Mouse (Mus musculus) embryonic facial prominence, embryonic 15.5 days (tissue): Measurements from ENCODE around the gene Mrpl54. TPM values are rescaled to one million over a fixed set of nuclear protein-coding genes. Genes with fewer than 3 reads are reported as not detected.
A peak's percentile ranks its signal among the peaks of the same experiment; 100 is the strongest.

ENCODE experiments used
- ATAC-seq: fragments of 200-750 bp; cut with Nextera tagmentation; 2 replicates; pipeline ENCODE4 v1.8.0; 2017; ENCODE audit warnings: low read depth, moderate TSS enrichment; ENCODE audit not compliant: insufficient number of reproducible peaks, low FRiP score, low TSS enrichment
- H3K27ac ChIP-seq: fragments of 300-500 bp; sonication (generic); replicated peaks from 2 replicates; pipeline ENCODE4 v1.5.1; 2015; ENCODE audit warnings: mild to moderate bottlenecking, inconsistent platforms
- H3K27me3 ChIP-seq: fragments of 300-500 bp; sonication (generic); 2 replicates; pipeline ENCODE4 v1.6.1; 2015; ENCODE audit warnings: inconsistent platforms
- H3K36me3 ChIP-seq: fragments of 300-500 bp; sonication (generic); 2 replicates; pipeline ENCODE4 v1.6.1; 2015; ENCODE audit warnings: mild to moderate bottlenecking, inconsistent platforms
- H3K4me1 ChIP-seq: fragments of 300-500 bp; sonication (generic); 2 replicates; pipeline ENCODE4 v1.6.1; 2015; ENCODE audit warnings: inconsistent platforms
- H3K4me2 ChIP-seq: fragments of 300-500 bp; sonication (generic); replicated peaks from 2 replicates; pipeline ENCODE4 v1.6.1; 2015; ENCODE audit warnings: mild to moderate bottlenecking, inconsistent platforms
- H3K4me3 ChIP-seq: fragments of 300-500 bp; sonication (generic); replicated peaks from 2 replicates; pipeline ENCODE4 v1.5.1; 2015; ENCODE audit warnings: mild to moderate bottlenecking, inconsistent platforms
- H3K9ac ChIP-seq: fragments of 300-500 bp; sonication (generic); 2 replicates; pipeline ENCODE4 v1.6.1; 2015; ENCODE audit warnings: inconsistent platforms
- H3K9me3 ChIP-seq: fragments of 300-500 bp; sonication (generic); replicated peaks from 2 replicates; pipeline ENCODE4 v1.6.1; 2016; ENCODE audit warnings: inconsistent platforms
- WGBS: fragments of 180-500 bp; shearing (Covaris S2); methylation state at CpG from one replicate; pipeline ENCODE4 v1.1.7; 2015; 5-methylcytosine and 5-hydroxymethylcytosine counted together
- polyA plus RNA-seq: library from polyadenylated mRNA; unstranded; fragments of >200 nt; fragmentation: Nextera tagmentation; extraction: Ambion mirVana; gene quantifications from 2 replicates; pipeline ENCODE4 v1.2.1, GENCODE M21; 2015

Mrpl54 gene
- polyA plus RNA-seq, 1 experiment from 2014 or later = 199 TPM

DNA sequence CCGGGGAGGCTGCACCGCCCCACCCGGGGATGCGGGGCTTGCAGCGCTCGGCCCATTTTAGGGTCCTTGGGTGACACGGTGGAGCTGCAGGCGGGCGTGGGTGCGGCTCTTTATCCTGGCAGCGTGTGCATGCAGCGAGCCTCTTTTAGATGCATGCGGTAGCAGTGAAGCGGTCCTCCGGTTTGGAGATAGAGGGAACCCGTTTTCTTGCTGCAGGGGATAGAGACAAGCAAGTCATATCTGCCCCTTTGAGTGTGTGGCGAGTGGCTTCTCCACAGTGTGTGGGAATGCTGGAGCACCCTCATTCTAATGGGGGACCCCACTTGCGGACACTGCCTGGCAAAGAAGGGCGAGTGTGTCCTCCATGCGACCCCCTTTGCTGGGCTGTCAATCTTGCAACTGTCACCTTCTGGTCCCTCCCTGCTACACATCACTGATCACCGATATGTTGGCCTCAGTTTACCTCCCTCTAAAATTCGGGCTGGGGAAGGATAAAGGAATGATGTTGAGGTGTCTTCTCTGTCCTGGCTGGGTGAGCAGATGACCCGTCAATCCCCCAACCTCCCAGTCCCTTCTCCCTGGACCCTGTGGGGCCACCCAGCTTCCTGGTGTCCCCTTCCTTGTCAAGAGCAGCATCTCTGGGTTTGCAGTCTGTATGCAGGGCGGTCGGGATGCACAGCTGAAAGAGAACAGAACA, 26.7 kb upstream of the Mrpl54 start:
- H3K4me3 ChIP-seq = peak overlapping the region; percentile 75
- no peak for ATAC-seq
- no peaks in the 10 kb centered on the region for H3K36me3 ChIP-seq
- peak overlapping the region; percentile 88 for H3K4me2 ChIP-seq
- WGBS = 3% methylated on average over 25 of the region's 25 CpGs
- peak overlapping the region; percentile 87 for H3K27ac ChIP-seq
- peak overlapping the region; percentile 63 for H3K9ac ChIP-seq
- peaks cover 52% of the 10 kb centered on the region for H3K4me1 ChIP-seq
- H3K27me3 ChIP-seq = peaks cover 20% of the 10 kb centered on the region
- no peaks in the 10 kb centered on the region for H3K9me3 ChIP-seq

- peaks cover 20% of the 10 kb centered on the region for H3K27me3 ChIP-seq
- peak within 1 kb of the TSS; percentile 75 for H3K4me3 ChIP-seq
- H3K27ac ChIP-seq = peak within 1 kb of the TSS; percentile 87
- ATAC-seq = peak; percentile 95
- H3K9ac ChIP-seq = peak within 1 kb of the TSS; percentile 63
- H3K4me1 ChIP-seq = peaks cover 51% of the 10 kb centered on the region
- H3K36me3 ChIP-seq = no peaks in the 10 kb centered on the region
- no peaks in the 10 kb centered on the region for H3K9me3 ChIP-seq
- peak within 1 kb of the TSS; percentile 88 for H3K4me2 ChIP-seq
- under 1% methylated on average over 78 of the region's 80 CpGs for WGBS
Observed at GRCm38 (mm10) chr10:81292554-81293333, 26.0 kb upstream of the Mrpl54 start, which contains the start of gene Pip5k1c. Gene Pip5k1c, plus strand, starts transcription at chr10:81292963.

DNA sequence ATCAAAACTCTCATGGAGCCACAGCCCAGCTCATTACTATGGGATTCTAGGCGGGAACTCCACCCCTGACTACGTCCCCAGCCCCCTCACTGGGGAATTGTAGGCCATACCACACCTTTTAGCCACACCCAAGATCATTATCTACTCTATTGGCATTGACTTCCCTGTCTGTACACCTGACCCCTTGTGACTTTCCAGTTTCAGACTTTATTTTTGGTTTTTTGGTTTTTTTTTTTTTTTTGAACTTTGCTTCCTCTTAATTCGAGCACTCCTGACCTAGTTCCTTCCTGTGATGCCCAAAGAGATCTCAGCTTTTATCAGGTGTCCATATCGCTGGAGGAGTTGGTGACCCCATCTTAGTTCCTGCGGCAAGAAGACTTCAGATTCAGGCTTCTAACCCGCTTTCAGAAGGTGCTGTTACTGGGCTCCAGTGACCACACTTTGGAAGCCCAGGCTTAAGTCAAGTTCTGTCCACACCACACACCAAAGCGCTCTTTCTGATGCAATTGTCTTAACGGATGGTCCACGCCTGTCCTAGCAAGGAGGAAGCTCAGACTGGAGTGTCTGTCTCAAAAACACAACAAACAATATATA, 24.9 kb upstream of the Mrpl54 start, which contains the start of gene Tjp3:
Tjp3 (minus strand) TSS at position 71 of the 594 bp plus-strand sequence.
- peaks cover 20% of the 10 kb centered on the region for H3K27me3 ChIP-seq
- H3K9ac ChIP-seq = no peak within 1 kb of the TSS
- WGBS = 62% methylated on average over 9 of the region's 9 CpGs
- H3K4me2 ChIP-seq = peak within 1 kb of the TSS; percentile 88
- no peaks in the 10 kb centered on the region for H3K36me3 ChIP-seq
- H3K27ac ChIP-seq = peak within 1 kb of the TSS; percentile 75
- ATAC-seq = no peak
- no peaks in the 10 kb centered on the region for H3K9me3 ChIP-seq
- H3K4me1 ChIP-seq = peaks cover 46% of the 10 kb centered on the region
- peak within 1 kb of the TSS; percentile 75 for H3K4me3 ChIP-seq

- WGBS = 10% methylated on average over 24 of the region's 24 CpGs
- peaks cover 47% of the 10 kb centered on the region for H3K4me1 ChIP-seq
- peak overlapping the region; percentile 75 for H3K27ac ChIP-seq
- no peak overlapping the region for H3K9ac ChIP-seq
- no peaks in the 10 kb centered on the region for H3K36me3 ChIP-seq
- peak overlapping the region; percentile 19 for H3K4me3 ChIP-seq
- peak overlapping the region; percentile 24 for H3K4me2 ChIP-seq
- H3K27me3 ChIP-seq = peaks cover 20% of the 10 kb centered on the region
- no peak for ATAC-seq
- no peaks in the 10 kb centered on the region for H3K9me3 ChIP-seq
Observed at GRCm38 (mm10) chr10:81290698-81291460, 24.1 kb upstream of the Mrpl54 start.

- 59% methylated on average over 14 of the region's 14 CpGs for WGBS
- peaks cover 45% of the 10 kb centered on the region for H3K4me1 ChIP-seq
- ATAC-seq = no peak
- H3K9me3 ChIP-seq = no peaks in the 10 kb centered on the region
- no peak overlapping the region; the same call in 1 of the 2 replicates for H3K4me3 ChIP-seq
- H3K36me3 ChIP-seq = no peaks in the 10 kb centered on the region
- H3K27me3 ChIP-seq = peaks cover 28% of the 10 kb centered on the region
- no peak overlapping the region for H3K9ac ChIP-seq
- H3K27ac ChIP-seq = no peak overlapping the region
- H3K4me2 ChIP-seq = no peak overlapping the region
Observed at GRCm38 (mm10) chr10:81289811-81290210, 23.1 kb upstream of the Mrpl54 start.

- no peak overlapping the region for H3K4me2 ChIP-seq
- H3K4me3 ChIP-seq = no peak overlapping the region
- H3K27me3 ChIP-seq = peaks cover 33% of the 10 kb centered on the region
- H3K36me3 ChIP-seq = no peaks in the 10 kb centered on the region
- no peaks in the 10 kb centered on the region for H3K9me3 ChIP-seq
- 6% methylated on average over 7 of the region's 7 CpGs for WGBS
- peaks cover 44% of the 10 kb centered on the region for H3K4me1 ChIP-seq
- ATAC-seq = no peak
- H3K9ac ChIP-seq = no peak overlapping the region
- 0 out of 2 replicates have a peak overlapping the region, but pooled peaks have one; percentile 34 for H3K27ac ChIP-seq
Observed at GRCm38 (mm10) chr10:81289278-81289677, 22.5 kb upstream of the Mrpl54 start.

- WGBS = 27% methylated on average over 6 of the region's 6 CpGs
- Histone ChIP-seq H3K36me3 (no peaks in the 10 kb centered on the region), H3K9me3 (no peaks in the 10 kb centered on the region), H3K4me3 (no peak overlapping the region), H3K9ac (no peak overlapping the region), H3K4me1 (peaks cover 44% of the 10 kb centered on the region), H3K27me3 (peaks cover 40% of the 10 kb centered on the region), H3K27ac (no peak overlapping the region), H3K4me2 (no peak overlapping the region)
- ATAC-seq = no peak
Observed at GRCm38 (mm10) chr10:81288601-81289000, 21.9 kb upstream of the Mrpl54 start.

DNA sequence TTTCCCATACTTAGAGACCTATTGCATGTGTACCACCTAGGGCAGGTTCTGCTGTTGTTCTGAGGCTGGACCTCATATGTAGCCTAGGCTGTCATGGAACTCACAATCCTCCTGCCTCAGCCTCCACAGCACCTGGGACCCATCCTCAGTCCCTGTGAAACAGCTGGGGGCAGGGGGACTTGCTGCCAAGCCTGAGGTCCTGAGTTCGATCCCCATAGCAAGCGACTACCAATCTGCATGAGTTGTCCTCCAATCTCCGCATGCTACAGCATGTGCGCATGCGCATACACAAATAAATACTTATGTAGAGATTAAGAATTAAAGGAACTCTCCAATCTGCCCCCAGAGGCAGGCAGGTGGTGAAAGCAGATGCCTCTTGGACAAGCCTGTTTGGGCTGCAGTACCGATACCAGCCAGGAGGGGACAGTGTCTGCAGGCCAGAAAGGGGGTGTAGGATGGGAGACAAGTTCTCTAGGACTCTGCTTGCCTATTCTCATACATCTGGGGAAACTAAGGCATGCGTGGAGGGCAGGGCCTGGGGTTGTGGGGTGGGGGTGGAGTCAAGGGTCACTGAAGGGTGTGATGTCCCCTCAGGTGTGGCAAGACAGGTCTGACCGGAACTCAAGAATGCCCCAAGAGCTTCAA, 20.9 kb upstream of the Mrpl54 start:
- Histone ChIP-seq H3K4me3 (no peak overlapping the region), H3K36me3 (no peaks in the 10 kb centered on the region), H3K27me3 (peaks cover 47% of the 10 kb centered on the region), H3K4me1 (peaks cover 41% of the 10 kb centered on the region), H3K9me3 (no peaks in the 10 kb centered on the region), H3K27ac (no peak overlapping the region), H3K9ac (no peak overlapping the region), H3K4me2 (no peak overlapping the region)
- no peak for ATAC-seq
- WGBS = 59% methylated on average over 8 of the region's 8 CpGs

DNA sequence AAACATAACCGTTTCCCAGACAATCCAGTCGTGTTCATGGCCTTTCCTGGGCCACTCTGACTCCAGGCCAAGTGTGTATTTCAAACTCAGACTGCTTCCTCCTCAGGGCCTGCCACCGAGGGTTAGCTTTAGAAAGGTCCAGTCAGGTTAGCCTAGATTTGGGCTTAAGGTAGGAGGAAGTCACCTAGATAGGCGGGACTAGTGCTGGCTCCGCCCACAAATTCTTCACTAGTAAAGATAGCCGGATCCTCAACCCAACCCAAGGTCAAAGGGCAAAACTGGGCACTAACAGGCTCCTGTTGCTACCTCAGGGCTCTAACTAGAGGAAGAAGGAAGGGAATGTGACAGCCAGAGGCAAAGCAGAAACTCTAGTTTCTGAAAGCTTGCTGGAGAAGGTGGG, 19.9 kb upstream of the Mrpl54 start:
- WGBS = 33% methylated on average over 6 of the region's 6 CpGs
- peaks cover 50% of the 10 kb centered on the region for H3K27me3 ChIP-seq

GRCm38 (mm10) chr10:81285694-81286450, 19.1 kb upstream of the Mrpl54 start:
- H3K36me3 ChIP-seq = no peaks in the 10 kb centered on the region
- under 1% methylated on average over 54 of the region's 54 CpGs for WGBS
- H3K9me3 ChIP-seq = no peaks in the 10 kb centered on the region
- H3K27me3 ChIP-seq = peaks cover 46% of the 10 kb centered on the region
- H3K27ac ChIP-seq = no peak overlapping the region
- peak overlapping the region; percentile 44 for H3K4me3 ChIP-seq
- H3K4me1 ChIP-seq = peaks cover 31% of the 10 kb centered on the region
- H3K4me2 ChIP-seq = peak overlapping the region; percentile 74
- peak; percentile 69 for ATAC-seq
- no peak overlapping the region for H3K9ac ChIP-seq

More for the DNA sequence above, 19.9 kb upstream of the Mrpl54 start:
- Histone ChIP-seq H3K4me1 (peaks cover 38% of the 10 kb centered on the region), H3K9ac (no peak overlapping the region), H3K4me2 (peak overlapping the region; percentile 74; the same call in 1 of the 2 replicates), H3K4me3 (no peak overlapping the region), H3K36me3 (no peaks in the 10 kb centered on the region), H3K27ac (no peak overlapping the region), H3K9me3 (no peaks in the 10 kb centered on the region)
- ATAC-seq = no peak
